28 mouse cellular contexts compared by ENCODE assay signal in genomic region chr8:108506779-108507178, GRCm38 (mm10).
"Had no signal": no experiment of that assay in that cellular context is flagged by ENCODE, and none has a peak within 500 bp of the region (broad histone marks: within the 10 kb centered on the region; RNA-seq: fewer than 3 reads in every experiment).

No protein-coding gene starts in this region.

- H3K9ac ChIP-seq: embryonic facial prominence, embryonic 12.5 days; embryonic facial prominence, embryonic 13.5 days; embryonic facial prominence, embryonic 15.5 days; forebrain, embryonic 12.5 days; forebrain, embryonic 13.5 days; forebrain, embryonic 15.5 days; forebrain, postnatal 0 days had no signal

- H3K4me3 ChIP-seq: embryonic facial prominence, embryonic 10.5 days; embryonic facial prominence, embryonic 12.5 days; embryonic facial prominence, embryonic 13.5 days; embryonic facial prominence, embryonic 15.5 days; erythroblast, embryonic 14.5 days; forebrain, embryonic 10.5 days; forebrain, embryonic 12.5 days; forebrain, embryonic 13.5 days; forebrain, embryonic 15.5 days; gastrocnemius, adult 2 months; heart, adult 2 months had no signal

- ATAC-seq: forebrain, embryonic 13.5 days; forebrain, embryonic 14.5 days; forebrain, embryonic 15.5 days; forebrain, embryonic 16.5 days; forebrain, postnatal 0 days had no signal

- H3K4me2 ChIP-seq: embryonic facial prominence, embryonic 12.5 days; embryonic facial prominence, embryonic 13.5 days; embryonic facial prominence, embryonic 15.5 days; forebrain, embryonic 12.5 days; forebrain, embryonic 13.5 days; forebrain, embryonic 15.5 days had no signal

- H3K36me3 ChIP-seq: embryonic facial prominence, embryonic 10.5 days; embryonic facial prominence, embryonic 12.5 days; embryonic facial prominence, embryonic 13.5 days; embryonic facial prominence, embryonic 15.5 days; forebrain, embryonic 10.5 days; forebrain, embryonic 12.5 days; forebrain, embryonic 15.5 days had no signal

- DNase-seq: cerebellum, adult 2 months; cerebellum, adult 8-10 months; cerebellum, adult 9-10 months; cerebellum, adult 9-11 months; cerebellum, postnatal 10 days; cerebellum, postnatal 14 days; cerebellum, postnatal 25 days; cerebellum, postnatal 36 days; embryo, embryonic 11 days; forebrain, postnatal 0 days; gastrocnemius, adult 2 months; gastrocnemius, postnatal 10 days; gastrocnemius, postnatal 14 days; gastrocnemius, postnatal 25 days; gastrocnemius, postnatal 36 days; heart, adult 18-20 months; heart, adult 2 months had no signal

- H3K27me3 ChIP-seq: embryonic facial prominence, embryonic 12.5 days; embryonic facial prominence, embryonic 13.5 days; embryonic facial prominence, embryonic 15.5 days had no signal

- H3K27ac ChIP-seq: embryonic facial prominence, embryonic 10.5 days; embryonic facial prominence, embryonic 12.5 days; embryonic facial prominence, embryonic 13.5 days; embryonic facial prominence, embryonic 15.5 days; forebrain, embryonic 10.5 days; forebrain, embryonic 12.5 days; forebrain, embryonic 13.5 days; forebrain, embryonic 15.5 days; gastrocnemius, adult 2 months; heart, adult 2 months had no signal

- H3K9me3 ChIP-seq: embryonic facial prominence, embryonic 10.5 days; embryonic facial prominence, embryonic 12.5 days; embryonic facial prominence, embryonic 13.5 days; embryonic facial prominence, embryonic 15.5 days; forebrain, embryonic 10.5 days; forebrain, embryonic 12.5 days; forebrain, embryonic 13.5 days; forebrain, embryonic 15.5 days had no signal
